Mouse (Mus musculus): ENCODE data around the gene Shank1. TPM values are rescaled to one million over a fixed set of nuclear protein-coding genes. Genes with fewer than 3 reads are reported as not detected.
"Not testable (repeated sequence)": the region's sequence is repeated elsewhere in the genome, so short reads cannot be mapped to it uniquely, and the experiment has no call there.

The Shank1 gene
- total RNA-seq (2021): under 1 TPM; 0.25 to 0.36 TPM
- long read RNA-seq, experiment 1, partial matches to known transcripts: 0 of 1 reads
- long read RNA-seq, experiment 1, other reads (novel, unspliced or antisense): 1 of 1 reads
- long read RNA-seq, experiment 2: 0 reads

GRCm38 (mm10) chr7:44309475-44310284 lies at the start of gene Shank1:
Shank1 (plus strand) TSS chr7:44310253.
- no peak for DNase-seq (ENCODE audit: low spot score)

DNA sequence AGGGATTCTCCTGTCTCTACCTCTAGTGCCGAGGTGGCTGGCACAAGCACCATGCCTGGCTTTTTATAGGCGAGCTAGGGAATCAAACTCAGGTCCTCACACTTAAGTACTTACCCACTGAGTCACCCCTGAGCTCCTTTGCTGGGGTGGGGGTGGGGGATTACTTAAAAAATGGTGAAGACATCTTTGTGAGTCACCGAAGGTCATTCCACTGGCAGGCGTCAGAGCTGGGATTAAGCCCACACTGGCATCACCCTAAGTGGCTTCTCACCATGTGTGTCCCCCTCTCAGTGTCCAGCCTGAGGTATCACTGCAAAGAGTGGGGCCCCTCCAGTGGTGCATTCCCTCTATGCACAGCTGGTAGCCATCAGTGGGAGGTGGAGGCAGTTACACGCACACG lies 49.6 kb upstream of the Shank1 start:
- no peak for DNase-seq (ENCODE audit: low spot score)

- no peak for DNase-seq (ENCODE audit: low spot score)
These were observed 48.9 kb upstream of the Shank1 start, which contains the start of gene Gm15517 for GRCm38 (mm10) chr7:44261147-44261546. Gm15517 (plus strand) TSS chr7:44261447.

- peak; percentile 94 for DNase-seq (ENCODE audit: low spot score)
These were observed 47.0 kb upstream of the Shank1 start for GRCm38 (mm10) chr7:44262791-44263643.

DNA sequence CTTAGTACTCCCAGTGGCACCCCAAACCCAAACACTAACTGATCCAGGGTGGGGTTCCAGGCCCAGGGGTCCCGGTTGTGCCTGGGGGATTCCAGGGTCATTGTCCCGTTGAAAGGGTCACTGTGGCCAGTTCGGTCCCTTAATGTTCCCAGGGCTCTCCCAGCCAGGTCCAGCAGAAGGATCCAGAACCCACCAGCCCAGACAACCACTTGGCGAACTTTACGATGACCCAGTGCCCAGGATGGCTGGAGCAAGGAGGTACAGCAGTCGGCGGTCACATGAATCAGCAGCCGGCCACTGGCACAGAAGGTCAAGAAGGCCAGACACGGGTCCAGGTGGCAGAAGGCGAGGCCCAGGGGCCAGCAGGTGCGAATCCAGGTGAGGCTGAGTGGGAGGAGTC lies 41.9 kb upstream of the Shank1 start:
- no peak for DNase-seq (ENCODE audit: low spot score)

- no peak for DNase-seq (ENCODE audit: low spot score)
These were observed 40.7 kb upstream of the Shank1 start for GRCm38 (mm10) chr7:44269397-44269796.

- no peak for DNase-seq (ENCODE audit: low spot score)
These were observed 38.7 kb upstream of the Shank1 start for GRCm38 (mm10) chr7:44271309-44271708.

GRCm38 (mm10) chr7:44272546-44272945 lies 37.5 kb upstream of the Shank1 start:
- no peak for DNase-seq (ENCODE audit: low spot score)

DNA sequence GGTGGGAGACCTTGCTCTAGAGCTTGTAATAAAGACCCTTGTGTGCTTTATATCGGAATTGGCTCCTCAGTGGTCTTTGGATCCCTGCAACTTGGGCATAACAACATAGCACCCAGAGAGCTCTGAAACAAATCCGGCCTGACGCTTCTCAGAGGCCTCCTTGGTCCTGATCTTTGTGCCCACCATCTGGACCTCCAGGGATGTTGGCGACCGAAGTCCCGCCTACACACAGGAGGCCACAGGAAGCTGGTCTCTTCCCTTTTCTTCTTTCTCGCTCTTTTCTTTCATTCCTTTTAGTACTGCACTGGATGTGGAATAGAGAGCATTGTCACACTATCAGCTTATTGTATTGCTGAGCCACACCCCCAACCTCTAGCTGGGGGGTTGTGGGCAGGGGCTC lies 36.6 kb upstream of the Shank1 start:
- DNase-seq (ENCODE audit: low spot score): no peak

DNA sequence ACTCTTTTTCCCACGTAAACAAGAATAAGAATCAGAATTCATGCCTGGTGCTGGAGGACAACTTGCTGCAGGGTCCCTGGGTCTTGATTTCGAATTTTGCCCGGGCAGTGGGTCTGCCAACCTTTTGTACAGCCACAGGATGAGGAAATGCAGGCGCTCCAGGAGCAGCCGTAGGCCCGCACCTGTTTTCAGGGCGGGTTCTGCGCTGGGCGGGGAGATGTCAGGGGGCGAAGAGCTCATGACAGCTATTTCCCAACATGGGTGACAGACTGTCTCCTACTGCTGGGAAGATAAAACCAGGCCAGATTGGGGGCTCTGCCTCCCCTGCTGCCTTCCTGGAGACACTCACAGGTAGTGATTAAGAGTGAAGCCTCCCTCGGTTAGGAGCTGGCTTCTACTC lies 36.0 kb upstream of the Shank1 start:
- no peak for DNase-seq (ENCODE audit: low spot score)

- DNase-seq (ENCODE audit: low spot score): no peak
These were observed 34.5 kb upstream of the Shank1 start for GRCm38 (mm10) chr7:44275546-44275945.

- no peak for DNase-seq (ENCODE audit: low spot score)
These were observed 33.4 kb upstream of the Shank1 start for GRCm38 (mm10) chr7:44276461-44277249.

- no peak for DNase-seq (ENCODE audit: low spot score)
These were observed 32.8 kb upstream of the Shank1 start for GRCm38 (mm10) chr7:44277250-44277622.

DNA sequence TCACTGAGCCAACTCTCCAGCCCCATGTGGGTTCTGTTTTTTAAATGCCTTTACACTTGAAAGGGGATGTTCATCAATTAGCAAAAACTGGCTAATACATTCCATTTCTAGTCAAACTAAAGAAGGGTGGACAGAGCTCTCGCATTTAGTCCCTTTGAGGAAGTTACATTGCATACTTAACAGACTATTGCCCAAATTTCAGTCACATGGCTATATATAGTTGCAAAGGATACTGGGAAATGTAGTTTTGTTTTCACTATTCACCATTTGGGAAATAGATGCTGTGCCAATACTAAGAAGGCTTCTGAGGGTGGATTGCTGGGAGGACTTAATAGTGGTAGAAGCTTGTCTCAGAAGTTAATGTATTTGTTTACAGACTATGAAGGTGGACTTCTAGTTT lies 29.1 kb upstream of the Shank1 start:
- DNase-seq (ENCODE audit: low spot score): no peak

- no peak for DNase-seq (ENCODE audit: low spot score)
These were observed 28.5 kb upstream of the Shank1 start for GRCm38 (mm10) chr7:44281586-44281985.

DNA sequence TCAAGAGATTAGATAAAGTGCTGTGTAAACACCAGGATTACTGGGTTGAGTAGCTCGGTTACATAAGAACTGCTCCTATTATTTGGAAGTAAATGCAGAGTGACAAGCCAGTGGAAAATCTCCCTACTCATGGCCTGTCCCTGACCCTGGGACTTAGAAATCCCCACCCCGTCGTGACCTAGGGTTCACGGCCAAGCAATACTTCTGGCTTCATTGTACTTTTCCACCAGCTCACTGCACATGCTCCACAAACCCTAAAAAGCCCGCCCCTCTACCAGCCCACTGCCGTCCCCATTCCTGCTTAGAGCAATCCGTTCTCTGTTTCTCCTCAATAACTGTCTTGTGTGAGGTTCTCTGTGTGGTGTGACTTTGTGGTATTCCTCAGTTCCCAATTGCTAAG lies 22.3 kb upstream of the Shank1 start:
- DNase-seq (ENCODE audit: low spot score): no peak

DNA sequence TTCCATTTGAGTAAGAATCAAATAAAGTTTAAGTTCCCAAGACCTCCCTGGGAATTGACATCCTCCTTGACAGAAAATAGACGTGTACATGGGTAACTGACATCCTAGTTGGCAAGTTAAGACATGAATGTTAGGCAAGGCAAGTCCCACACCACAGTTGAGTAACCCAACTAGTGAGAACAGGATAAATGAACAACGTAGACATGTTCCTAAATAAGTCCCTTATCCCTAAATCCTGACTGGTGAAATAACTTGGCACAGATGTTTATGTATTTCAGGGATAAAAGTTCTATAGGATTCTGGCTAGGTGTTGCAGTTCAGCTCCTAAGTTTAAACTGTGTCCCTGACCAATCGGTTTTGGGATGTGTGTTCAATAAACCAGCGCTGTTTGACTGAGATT lies 19.1 kb upstream of the Shank1 start:
- no peak for DNase-seq (ENCODE audit: low spot score)

DNA sequence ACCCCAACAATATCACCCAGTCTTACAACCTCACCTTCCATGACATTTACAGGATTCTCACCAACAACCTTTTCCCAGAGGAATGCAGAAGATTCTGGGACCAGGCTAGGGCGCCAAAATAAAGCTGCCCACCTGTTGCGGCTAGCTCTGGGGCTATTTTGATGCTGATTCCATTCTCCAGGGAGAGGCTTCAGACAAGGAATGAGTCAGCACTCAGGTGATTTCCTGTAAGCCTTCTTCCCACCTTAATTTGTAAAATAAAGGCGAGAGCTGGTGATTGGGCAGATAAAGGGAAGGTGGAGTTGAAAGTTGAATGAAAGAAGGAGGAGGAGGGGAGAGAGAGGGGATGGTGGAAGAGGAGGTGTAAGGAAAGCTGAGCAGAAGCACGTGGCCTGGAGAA lies 18.6 kb upstream of the Shank1 start:
- no peak for DNase-seq (ENCODE audit: low spot score)

DNA sequence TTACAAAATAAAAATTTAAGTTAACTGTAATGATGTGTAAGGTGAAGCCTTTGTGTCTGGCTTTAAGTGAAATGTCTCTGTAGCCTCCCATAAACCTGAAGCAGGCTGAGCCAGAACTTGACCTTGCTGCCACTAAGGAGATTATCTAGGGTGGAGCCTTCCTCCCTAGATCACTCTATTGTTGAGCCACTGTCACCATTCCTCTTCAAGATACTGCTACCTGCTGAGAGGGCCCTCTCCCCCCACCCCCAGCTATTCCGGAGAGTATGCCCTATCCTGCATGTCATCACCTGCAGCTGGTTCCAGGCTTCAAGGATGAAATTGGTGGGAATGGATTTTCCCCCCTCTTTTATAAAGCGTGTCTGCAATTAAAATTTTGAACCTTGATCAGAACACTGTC lies 12.6 kb upstream of the Shank1 start:
- DNase-seq (ENCODE audit: low spot score): not testable (repeated sequence)

DNA sequence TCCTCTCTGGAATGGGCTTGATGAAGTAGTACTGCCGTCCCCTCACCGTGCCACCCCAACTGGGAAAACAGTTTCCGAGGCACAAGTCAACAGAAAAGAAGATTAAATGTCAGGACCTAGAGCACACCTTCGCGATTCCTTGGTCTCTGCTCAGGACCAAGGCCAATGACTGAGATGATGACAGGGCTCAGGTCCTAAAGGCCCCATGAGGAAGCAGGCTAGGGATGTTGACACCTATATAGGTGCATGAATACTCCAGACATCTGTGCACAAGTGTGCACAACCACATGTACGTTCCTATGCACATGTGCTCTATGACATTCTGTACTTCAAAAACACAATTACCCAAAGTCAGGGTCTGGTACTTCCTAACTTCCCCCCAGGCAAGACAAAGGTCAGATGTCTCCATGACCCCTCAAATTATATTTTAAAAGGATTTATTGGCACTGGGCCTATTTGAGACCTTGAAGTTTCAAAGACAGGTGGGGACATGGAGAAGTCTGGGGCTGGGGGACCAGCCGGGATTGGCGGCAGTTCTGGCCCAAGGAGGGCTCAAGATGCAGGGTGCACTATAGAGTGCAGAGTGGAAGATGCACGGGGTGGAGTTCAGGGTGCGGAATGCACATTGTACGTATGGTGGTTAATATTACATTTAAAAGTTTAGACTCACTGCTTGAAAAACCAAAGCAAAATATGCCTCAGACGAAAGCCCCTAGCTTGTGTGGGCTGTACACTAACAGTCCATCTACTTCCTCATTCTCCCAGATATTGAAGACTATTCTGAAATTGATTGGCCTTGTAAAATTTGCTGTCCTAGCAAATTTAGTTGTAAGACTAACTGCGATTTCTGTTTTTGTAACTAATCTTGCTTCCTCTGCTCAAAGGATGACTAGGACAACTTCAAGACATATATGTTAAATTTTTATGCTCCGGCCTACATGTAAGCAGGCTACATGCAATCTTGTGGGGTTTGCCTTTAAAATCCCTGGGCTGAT lies 6.4 kb upstream of the Shank1 start:
- no peak for DNase-seq (ENCODE audit: low spot score)

GRCm38 (mm10) chr7:44304463-44304774 lies 5.6 kb upstream of the Shank1 start:
- DNase-seq (ENCODE audit: low spot score): no peak

Data from gastrocnemius, adult 18-20 months (tissue).